Comparison of ENCODE assay signal across 19 mouse cellular contexts in genomic region chr9:15502476-15502875, GRCm38 (mm10). TPM values are rescaled to one million over a fixed set of nuclear protein-coding genes. Genes with fewer than 3 reads are reported as not detected.
DNase-seq lines count a peak whose midpoint lies in the region; ATAC-seq and TF ChIP-seq lines count a peak whose summit lies in the region.
"Had no signal": no experiment of that assay in that cellular context is flagged by ENCODE, and none has a peak within 500 bp of the region (broad histone marks: within the 10 kb centered on the region; RNA-seq: fewer than 3 reads in every experiment).

No protein-coding gene starts in this region.

- H3K4me1 ChIP-seq in embryonic facial prominence, embryonic 13.5 days, result peaks cover 38% of the 10 kb centered on the region
- peaks cover 58% of the 10 kb centered on the region for H3K4me1 ChIP-seq in embryonic facial prominence, embryonic 10.5 days
- H3K4me1 ChIP-seq in kidney, embryonic 15.5 days, result peaks cover 71% of the 10 kb centered on the region
- H3K4me1 ChIP-seq in kidney, postnatal 0 days (replicated peaks; ENCODE audit: insufficient read depth, low read length), result peaks cover 40% of the 10 kb centered on the region
- no peaks in the 10 kb centered on the region for H3K4me1 ChIP-seq in midbrain, postnatal 0 days (ENCODE audit: insufficient read depth, low read length)

- no peak for DNase-seq in embryonic facial prominence, embryonic 10.5 days (ENCODE audit: low spot score)
- DNase-seq in kidney, adult 9 months, result no peak
- no peak for DNase-seq in kidney, postnatal 0 days (ENCODE audit: low spot score)
- no peak for DNase-seq in midbrain, postnatal 0 days (ENCODE audit: low spot score)
- DNase-seq in cerebellum, adult 9-11 months, result no peak
- DNase-seq in gastrocnemius, postnatal 36 days, result no peak
- DNase-seq: adrenal gland, adult 2 months; cerebellum, adult 2 months; forebrain, postnatal 0 days; left cerebral cortex, postnatal 4 days; lung, postnatal 4 days; right cerebral cortex, postnatal 14 days; spleen, adult 18-20 months had no signal

- 0 out of 2 replicates have a peak, but pooled peaks cover 4% of the 10 kb centered on the region for H3K36me3 ChIP-seq in embryonic facial prominence, embryonic 13.5 days
- 0 out of 2 replicates have a peak, but pooled peaks cover 4% of the 10 kb centered on the region for H3K36me3 ChIP-seq in embryonic facial prominence, embryonic 10.5 days (replicated peaks)
- H3K36me3 ChIP-seq in kidney, embryonic 15.5 days, result no peaks in the 10 kb centered on the region
- no peaks in the 10 kb centered on the region for H3K36me3 ChIP-seq in kidney, postnatal 0 days (ENCODE audit: insufficient read depth, low read length)
- no peaks in the 10 kb centered on the region for H3K36me3 ChIP-seq in midbrain, postnatal 0 days (ENCODE audit: insufficient read depth, low read length)
- H3K36me3 ChIP-seq: hindbrain, embryonic 15.5 days; neural tube, embryonic 12.5 days had no signal

- no peaks in the 10 kb centered on the region for H3K27me3 ChIP-seq in embryonic facial prominence, embryonic 13.5 days
- no peaks in the 10 kb centered on the region for H3K27me3 ChIP-seq in embryonic facial prominence, embryonic 10.5 days (replicated peaks; ENCODE audit: low read depth, poor library complexity, severe bottlenecking)
- no peaks in the 10 kb centered on the region for H3K27me3 ChIP-seq in kidney, embryonic 15.5 days
- H3K27me3 ChIP-seq in kidney, postnatal 0 days (ENCODE audit: insufficient read depth, low read length), result no peaks in the 10 kb centered on the region
- H3K27me3 ChIP-seq in midbrain, postnatal 0 days (ENCODE audit: insufficient read depth, low read length), result no peaks in the 10 kb centered on the region
- H3K27me3 ChIP-seq: hindbrain, embryonic 15.5 days; neural tube, embryonic 12.5 days had no signal

- no peak overlapping the region for H3K4me3 ChIP-seq in embryonic facial prominence, embryonic 13.5 days
- no peak overlapping the region for H3K4me3 ChIP-seq in embryonic facial prominence, embryonic 10.5 days
- H3K4me3 ChIP-seq in kidney, embryonic 15.5 days (replicated peaks), result no peak overlapping the region
- H3K4me3 ChIP-seq in kidney, postnatal 0 days (replicated peaks; ENCODE audit: low read depth, low read length), result no peak overlapping the region
- H3K4me3 ChIP-seq in midbrain, postnatal 0 days (ENCODE audit: low read depth, low read length), result no peak overlapping the region
- H3K4me3 ChIP-seq: hindbrain, embryonic 15.5 days; left cerebral cortex, adult 2 months; neural tube, embryonic 12.5 days had no signal

- 39% methylated on average over 7 of the region's 7 CpGs for WGBS in embryonic facial prominence, embryonic 13.5 days
- WGBS in embryonic facial prominence, embryonic 10.5 days, result 40% methylated on average over 7 of the region's 7 CpGs
- 38% methylated on average over 7 of the region's 7 CpGs for WGBS in kidney, embryonic 15.5 days
- WGBS in kidney, postnatal 0 days, result 51% methylated on average over 7 of the region's 7 CpGs
- WGBS in midbrain, postnatal 0 days, result 48% methylated on average over 7 of the region's 7 CpGs

- no peak overlapping the region for H3K4me2 ChIP-seq in embryonic facial prominence, embryonic 13.5 days
- H3K4me2 ChIP-seq in kidney, embryonic 15.5 days, result no peak overlapping the region
- H3K4me2 ChIP-seq in kidney, postnatal 0 days (ENCODE audit: low read length), result no peak overlapping the region
- H3K4me2 ChIP-seq in midbrain, postnatal 0 days (ENCODE audit: low read depth, low read length, poor library complexity, severe bottlenecking), result no peak overlapping the region
- H3K4me2 ChIP-seq: heart, embryonic 11.5 days; hindbrain, embryonic 15.5 days; neural tube, embryonic 12.5 days had no signal

- no peak for TF ChIP-seq CTCF in kidney, postnatal 0 days (IDR thresholded peaks at IDR 0.05; ENCODE audit: low read depth)
- TF ChIP-seq CTCF in midbrain, postnatal 0 days (IDR thresholded peaks at IDR 0.05), result no peak

- no peaks in the 10 kb centered on the region for H3K9me3 ChIP-seq in embryonic facial prominence, embryonic 13.5 days
- no peaks in the 10 kb centered on the region for H3K9me3 ChIP-seq in embryonic facial prominence, embryonic 10.5 days
- H3K9me3 ChIP-seq in kidney, embryonic 15.5 days (replicated peaks), result no peaks in the 10 kb centered on the region
- H3K9me3 ChIP-seq in kidney, postnatal 0 days (replicated peaks; ENCODE audit: low read length), result no peaks in the 10 kb centered on the region
- H3K9me3 ChIP-seq in midbrain, postnatal 0 days (ENCODE audit: low read length), result no peaks in the 10 kb centered on the region
- H3K9me3 ChIP-seq: hindbrain, embryonic 15.5 days; neural tube, embryonic 12.5 days had no signal

- no peak for ATAC-seq in embryonic facial prominence, embryonic 13.5 days (ENCODE audit: insufficient number of reproducible peaks, insufficient read depth, low FRiP score, low TSS enrichment, low read depth)
- ATAC-seq in kidney, embryonic 15.5 days (replicated peaks; ENCODE audit: low FRiP score), result 0 out of 2 replicates have a peak, but pooled peaks have one; percentile 12
- ATAC-seq in kidney, postnatal 0 days (replicated peaks; ENCODE audit: low FRiP score, low read depth), result no peak
- ATAC-seq in midbrain, postnatal 0 days (ENCODE audit: low FRiP score), result 0 out of 2 replicates have a peak, but pooled peaks have one; percentile 35
- ATAC-seq: forebrain, postnatal 0 days had no signal

- H3K27ac ChIP-seq in embryonic facial prominence, embryonic 13.5 days, result no peak overlapping the region
- H3K27ac ChIP-seq in embryonic facial prominence, embryonic 10.5 days (replicated peaks), result no peak overlapping the region
- H3K27ac ChIP-seq in kidney, embryonic 15.5 days, result peak overlapping the region; percentile 49; the same call in 1 of the 2 replicates
- H3K27ac ChIP-seq in kidney, postnatal 0 days, result peak overlapping the region; percentile 43
- no peak overlapping the region for H3K27ac ChIP-seq in midbrain, postnatal 0 days (ENCODE audit: low read depth, low read length)
- H3K27ac ChIP-seq: hindbrain, embryonic 15.5 days; left cerebral cortex, adult 2 months; neural tube, embryonic 12.5 days had no signal

- intact Hi-C loops in gastrocnemius, postnatal 36 days (cut with DNase I), result no loop called here

- 0 out of 2 replicates have a peak overlapping the region, but pooled peaks have one; percentile 3 for H3K9ac ChIP-seq in embryonic facial prominence, embryonic 13.5 days
- no peak overlapping the region for H3K9ac ChIP-seq in kidney, embryonic 15.5 days
- no peak overlapping the region for H3K9ac ChIP-seq in kidney, postnatal 0 days (ENCODE audit: low read depth, low read length)
- no peak overlapping the region for H3K9ac ChIP-seq in midbrain, postnatal 0 days (replicated peaks; ENCODE audit: low read length, poor library complexity, severe bottlenecking)
- H3K9ac ChIP-seq: forebrain, postnatal 0 days; hindbrain, embryonic 15.5 days; neural tube, embryonic 12.5 days had no signal

RNA-seq across cellular contexts. Expression of gene Smco4, which starts 9.2 kb away (rescaled TPM):
- polyA plus RNA-seq in embryonic facial prominence, embryonic 13.5 days (2015; fragmentation: Nextera tagmentation; extraction: Ambion mirVana), result 3.3 TPM in 2 replicates
- 2.5 and 2.6 TPM in 2 replicates for polyA plus RNA-seq in embryonic facial prominence, embryonic 10.5 days (2016; fragmentation: Nextera tagmentation; extraction: Ambion mirVana)
- 4.5 and 6.3 TPM in 2 replicates for polyA plus RNA-seq in kidney, embryonic 15.5 days (2015; fragmentation: Nextera tagmentation; extraction: Ambion mirVana)
- 3.7 and 3.9 TPM in 2 replicates for polyA plus RNA-seq in kidney, postnatal 0 days (2015; fragmentation: Nextera tagmentation; extraction: Ambion mirVana)
- total RNA-seq in midbrain, postnatal 0 days (2014; rRNA removed), result 3.5 and 5.0 TPM in 2 replicates
- 0.38 and 0.42 TPM in 2 replicates for polyA plus RNA-seq in midbrain, postnatal 0 days (2015; fragmentation: Nextera tagmentation; extraction: Ambion mirVana)
- total RNA-seq in gastrocnemius, postnatal 36 days (2021), result 1 to 10 TPM; 8.2 to 9.0 TPM

Comparison
In these comparisons a context has a peak if more than half of its experiments do, and no peak if none do; other contexts are left out.
1. ATAC-seq: peak in kidney, embryonic 15.5 days (single experiment) and midbrain, postnatal 0 days (single experiment); none in embryonic facial prominence, embryonic 13.5 days (single experiment) and kidney, postnatal 0 days (single experiment).
2. H3K27ac ChIP-seq: peak in kidney, embryonic 15.5 days (single experiment) and kidney, postnatal 0 days (single experiment); none in embryonic facial prominence, embryonic 13.5 days (single experiment), embryonic facial prominence, embryonic 10.5 days (single experiment) and midbrain, postnatal 0 days (single experiment).